Mouse (Mus musculus) gonadal fat pad, adult 2 months (tissue): ENCODE measurements at regions not wholly inside any gene's neighbourhood (a gene's known extent, or its start where the extent isn't known, plus 50 kb on each side); places are given as distances from the start of the nearest gene placed in this dataset.

Source experiments
- DNase-seq: peaks from one replicate; pipeline ENCODE4 v3.0.0-alpha.2; 2012; ENCODE audit warnings: low read depth

DNA sequence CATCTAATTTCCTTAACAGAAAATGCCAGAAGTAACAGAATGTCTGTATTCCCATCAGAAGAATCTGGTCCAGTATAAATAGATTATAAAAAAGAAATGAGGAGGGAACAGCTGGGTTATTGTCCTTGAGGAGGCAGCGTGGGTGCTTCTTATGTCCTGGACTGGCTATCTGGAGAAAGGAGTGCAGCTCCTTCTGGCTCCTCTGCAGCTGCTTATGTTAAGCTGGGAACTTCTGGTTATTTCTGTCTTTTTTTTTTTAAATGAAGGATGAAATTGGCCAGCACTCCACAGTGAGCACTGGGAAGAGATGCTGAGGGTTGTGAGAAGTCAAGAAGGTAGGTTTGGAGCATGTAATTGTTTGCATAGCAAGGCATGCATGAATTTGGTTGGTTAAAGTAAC lies 441.5 kb downstream of the Ebf1 start:
- no peak for DNase-seq

DNA sequence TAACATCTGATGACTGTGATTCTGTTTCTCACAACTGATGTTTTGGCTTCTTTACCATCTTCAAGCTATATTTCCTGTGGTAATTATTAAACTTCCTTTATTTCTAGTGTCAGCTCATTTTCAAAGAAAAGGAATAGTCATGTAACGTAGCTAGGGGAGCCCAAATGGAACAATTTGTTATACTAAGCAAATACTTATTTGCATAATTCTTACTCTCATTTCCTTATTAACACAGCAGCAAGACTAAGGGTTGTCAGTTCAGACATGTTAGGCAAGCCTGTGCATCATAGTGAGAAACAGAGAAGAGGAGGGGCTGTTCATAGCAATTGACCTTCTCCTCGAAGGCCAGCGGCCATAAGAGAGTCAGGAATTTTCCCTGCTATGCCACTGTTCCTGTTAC lies 449.5 kb downstream of the Ebf1 start:
- no peak for DNase-seq

DNA sequence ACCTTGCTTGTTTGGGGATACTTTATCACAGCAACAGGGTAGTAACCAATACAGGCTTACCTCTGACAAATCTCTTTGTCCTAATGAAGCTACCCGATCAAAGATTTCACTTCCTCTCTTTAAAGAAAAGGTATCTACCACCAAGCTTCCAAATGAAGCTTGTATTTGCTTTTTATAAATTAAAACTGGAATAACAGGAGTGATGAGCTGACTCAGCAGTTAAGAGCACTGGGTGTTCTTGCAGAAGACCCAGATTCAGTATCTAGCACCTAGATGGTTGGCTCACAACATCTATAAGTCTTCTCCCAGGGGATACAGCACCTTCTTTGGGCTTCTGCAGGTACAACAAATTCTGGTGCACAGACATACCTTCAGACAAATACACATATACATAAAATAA lies 453.2 kb downstream of the Ebf1 start:
- no peak for DNase-seq

DNA sequence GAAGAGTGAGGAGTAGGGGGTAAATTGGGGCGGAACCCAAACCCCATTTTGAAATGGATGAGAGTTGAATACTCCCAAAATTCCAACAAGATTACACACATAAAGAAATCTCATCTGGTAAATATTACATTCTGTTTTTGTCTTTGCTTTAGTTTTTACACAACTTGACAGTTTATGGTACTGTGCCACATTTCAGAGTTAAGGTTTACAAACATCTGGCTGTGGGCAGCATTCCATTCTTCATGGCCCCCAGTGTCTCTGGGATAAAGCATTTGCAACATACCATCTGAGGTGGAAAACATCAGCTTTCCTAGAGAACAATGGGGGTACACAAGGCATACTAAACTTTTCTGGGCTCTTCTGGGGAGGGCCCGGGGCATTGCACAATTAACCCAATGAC lies 454.1 kb downstream of the Ebf1 start:
- no peak for DNase-seq

DNA sequence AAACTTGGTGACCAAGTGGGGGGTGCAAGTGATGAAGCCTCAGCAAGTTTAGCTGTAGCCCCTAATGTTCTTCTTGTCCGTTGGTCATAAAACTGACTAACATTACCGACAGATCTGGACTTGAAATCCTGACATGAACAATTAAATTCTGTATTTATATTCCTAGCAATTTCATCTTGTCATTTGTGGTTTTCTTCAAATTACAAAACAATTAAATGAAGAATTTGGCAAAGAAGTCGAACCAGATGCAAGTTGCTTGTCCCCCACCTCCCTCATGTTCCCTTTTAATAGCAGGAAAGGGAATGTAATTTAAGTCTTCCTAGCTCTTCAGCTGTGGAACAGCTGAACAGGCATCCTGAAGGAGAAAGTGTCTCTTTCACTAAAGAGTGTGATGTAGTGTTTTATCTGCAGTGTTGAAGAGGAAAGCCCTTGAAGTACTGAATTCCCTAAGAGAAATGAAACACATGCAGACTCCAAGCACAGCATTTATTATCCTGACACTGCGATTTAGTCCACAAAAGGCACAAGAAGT lies 467.5 kb downstream of the Ebf1 start:
- DNase-seq: no peak

DNA sequence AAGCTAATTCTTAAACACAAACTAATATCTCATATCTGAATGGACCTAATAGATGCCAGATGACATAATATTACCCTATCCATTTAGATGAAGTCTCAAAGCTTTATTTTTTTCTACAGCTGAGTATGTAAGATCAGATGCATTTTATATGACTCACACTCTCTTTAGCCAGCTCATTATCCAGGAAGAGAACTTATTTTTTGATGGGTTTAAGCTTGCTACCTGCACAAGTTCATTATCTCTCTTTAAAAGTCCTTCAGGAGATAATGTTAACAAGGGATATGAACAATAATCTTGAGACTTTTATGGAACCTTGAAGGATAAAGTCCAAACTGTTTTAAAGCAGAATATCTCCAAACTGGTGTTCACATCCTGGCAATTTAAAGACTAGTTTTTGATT lies 468.0 kb downstream of the Ebf1 start:
- DNase-seq: no peak

DNA sequence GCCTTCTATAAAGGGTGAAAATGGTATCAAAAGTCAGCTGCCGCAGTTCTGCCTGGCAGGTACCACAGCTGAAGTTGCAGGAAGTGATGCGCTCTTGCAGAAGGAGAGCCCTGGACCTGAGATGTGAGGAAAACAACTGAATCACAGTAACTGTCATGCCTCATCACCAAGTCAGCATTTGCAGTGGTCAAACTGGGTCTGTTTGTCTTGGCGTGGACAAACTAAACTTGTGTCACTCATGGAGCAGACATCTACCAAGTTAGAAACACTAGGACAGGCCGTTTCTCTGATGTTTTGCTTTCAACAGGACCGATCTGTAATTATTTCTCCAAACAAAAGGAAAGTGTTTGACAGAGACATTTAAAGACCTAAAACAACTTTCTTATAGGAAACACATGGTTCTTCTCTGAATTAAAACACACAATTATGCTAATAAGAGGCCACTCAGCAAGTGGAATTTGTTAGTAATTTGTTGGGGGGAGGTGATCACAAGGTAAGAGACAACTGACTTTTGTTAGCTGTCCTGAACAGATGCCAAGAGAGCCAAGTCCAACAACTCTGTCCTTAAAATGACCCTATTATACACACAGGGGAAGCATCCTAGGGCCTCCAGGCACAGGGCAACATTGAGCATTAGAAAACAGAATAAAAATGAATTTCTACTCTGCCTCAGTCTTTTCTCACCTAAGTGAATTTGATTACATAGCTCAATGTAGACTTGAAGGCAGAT lies 470.2 kb downstream of the Ebf1 start:
- DNase-seq: no peak

DNA sequence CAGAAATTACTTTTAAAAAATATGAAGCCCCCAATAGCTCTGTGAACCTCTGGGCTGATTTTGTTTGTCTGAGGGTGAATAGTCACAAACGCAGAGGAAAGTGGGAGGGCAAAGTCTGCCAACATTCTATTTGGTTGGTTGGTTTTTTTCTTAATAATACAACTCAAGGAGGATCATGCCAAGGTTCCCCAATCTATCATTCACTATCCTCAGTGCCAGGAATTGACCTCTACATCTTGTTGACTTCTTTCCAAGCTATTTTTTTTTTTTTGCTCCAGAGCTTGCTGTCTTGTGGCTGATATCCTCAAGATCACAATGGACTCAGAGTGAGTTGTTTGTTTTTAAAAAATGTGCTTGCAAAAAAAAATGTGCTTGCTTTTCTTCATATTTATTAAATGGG lies 471.2 kb downstream of the Ebf1 start:
- DNase-seq: no peak

DNA sequence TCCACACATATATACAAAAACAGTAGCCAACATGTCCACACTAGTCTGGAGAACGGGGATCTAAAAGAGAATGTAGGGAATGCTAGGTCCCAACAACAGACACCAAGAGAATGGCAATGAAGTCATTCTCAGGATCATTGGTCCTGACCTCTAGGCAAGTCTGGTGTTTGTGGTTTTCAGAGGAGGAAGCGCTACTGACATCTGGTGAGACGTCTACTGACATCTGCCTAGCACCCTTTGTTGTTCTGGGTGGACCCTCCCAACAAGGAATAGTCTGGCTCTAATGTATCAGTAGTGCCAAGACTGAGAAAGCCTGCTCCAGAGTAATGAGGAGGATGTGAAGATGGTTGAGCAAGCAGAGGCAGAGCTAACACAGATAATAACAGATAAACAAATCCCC lies 472.4 kb downstream of the Ebf1 start:
- no peak for DNase-seq

DNA sequence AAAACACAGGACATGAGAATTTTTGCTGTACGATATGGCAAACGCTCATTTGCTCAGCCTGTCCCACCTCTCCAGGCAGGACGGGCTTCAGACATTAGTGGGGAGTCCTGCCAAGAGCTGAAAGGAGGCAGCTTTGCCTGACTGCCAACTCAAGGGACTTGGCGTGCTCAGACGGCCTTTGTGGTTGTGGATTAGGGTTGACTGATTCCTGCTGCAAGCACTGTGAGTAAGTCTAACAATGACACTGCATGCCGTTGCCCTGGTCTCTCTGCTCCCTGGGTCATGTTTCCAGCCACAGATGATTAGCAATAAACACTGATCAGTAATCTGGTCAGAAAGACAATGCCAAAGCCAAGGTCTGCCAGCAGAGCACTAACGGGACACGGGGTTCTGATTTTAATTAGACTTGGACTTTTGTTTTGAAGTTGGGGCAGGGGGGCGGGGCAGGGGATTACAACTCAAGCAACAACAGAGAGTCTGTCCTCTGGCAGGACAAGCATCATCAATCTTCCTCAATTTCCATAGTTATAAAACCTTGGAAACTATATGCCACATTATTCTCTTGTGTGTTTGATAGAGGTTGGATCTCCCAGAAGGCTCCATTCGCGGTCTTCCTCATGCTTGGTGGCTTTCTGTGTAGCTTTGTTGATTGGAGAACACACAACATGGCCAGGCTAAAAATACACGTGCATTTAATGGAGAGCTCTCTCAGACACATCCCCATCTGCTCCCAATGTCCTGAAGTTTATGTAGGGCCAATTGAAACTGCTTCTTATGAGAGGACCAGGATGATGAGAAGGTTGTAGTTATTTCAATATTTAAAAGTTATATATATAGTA lies 486.6 kb downstream of the Ebf1 start:
- no peak for DNase-seq

DNA sequence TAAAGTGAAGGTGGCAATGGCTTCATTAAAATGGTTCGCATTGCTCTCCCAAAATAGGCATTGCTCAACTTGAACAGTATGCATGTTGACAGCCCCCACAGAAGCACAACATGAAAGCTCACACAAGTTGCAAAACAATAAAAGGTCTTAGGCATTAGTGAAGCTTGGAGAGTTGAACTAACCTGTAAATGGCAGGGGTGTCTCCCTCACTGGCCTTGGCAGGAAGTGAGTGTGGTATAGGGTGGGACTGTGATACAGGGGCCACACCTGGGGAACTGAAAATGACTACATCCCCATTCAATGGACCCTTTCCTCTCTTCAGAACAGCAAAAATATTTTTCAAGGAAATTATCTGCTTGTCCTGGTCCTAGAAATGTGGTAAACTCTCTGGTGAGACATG lies 499.6 kb downstream of the Ebf1 start:
- DNase-seq: no peak

DNA sequence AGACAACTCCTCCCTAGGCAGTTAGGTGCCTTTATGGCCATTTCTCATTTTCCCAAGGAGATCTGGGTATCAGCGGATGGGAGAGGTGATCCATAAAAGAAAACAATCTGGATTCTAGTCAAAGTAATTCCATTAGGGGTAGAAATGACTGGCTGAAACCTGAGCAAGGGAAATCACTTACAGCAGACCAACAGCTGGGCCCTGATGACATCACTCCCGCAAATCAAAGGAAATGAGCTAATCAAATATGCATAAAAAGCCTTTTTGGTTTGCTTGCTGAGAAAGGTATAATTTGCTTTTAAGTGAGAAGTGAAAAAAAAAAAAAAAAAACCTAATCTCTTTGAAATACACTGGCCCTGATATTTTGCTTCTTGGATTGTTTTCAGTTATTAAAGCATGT lies 506.2 kb downstream of the Ebf1 start:
- DNase-seq: no peak

DNA sequence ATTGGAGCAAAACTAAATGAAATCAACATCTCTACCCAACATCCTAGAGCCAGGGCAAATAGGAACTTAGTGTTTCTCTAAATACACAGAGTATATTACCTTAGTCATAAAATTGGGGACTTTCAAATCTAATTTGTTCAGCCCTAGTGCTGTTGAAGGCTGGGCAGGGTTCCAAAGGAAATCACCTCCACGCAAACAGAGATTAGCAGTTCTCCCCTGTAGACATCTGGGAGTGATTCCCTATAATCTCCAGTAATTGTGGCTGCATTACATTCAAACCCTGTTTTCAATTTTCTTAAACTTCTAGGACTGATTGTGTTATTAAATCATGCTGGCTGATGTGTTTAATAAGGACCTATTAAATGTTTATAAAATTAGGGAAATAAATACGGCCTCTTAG lies 519.7 kb downstream of the Ebf1 start:
- DNase-seq: no peak

DNA sequence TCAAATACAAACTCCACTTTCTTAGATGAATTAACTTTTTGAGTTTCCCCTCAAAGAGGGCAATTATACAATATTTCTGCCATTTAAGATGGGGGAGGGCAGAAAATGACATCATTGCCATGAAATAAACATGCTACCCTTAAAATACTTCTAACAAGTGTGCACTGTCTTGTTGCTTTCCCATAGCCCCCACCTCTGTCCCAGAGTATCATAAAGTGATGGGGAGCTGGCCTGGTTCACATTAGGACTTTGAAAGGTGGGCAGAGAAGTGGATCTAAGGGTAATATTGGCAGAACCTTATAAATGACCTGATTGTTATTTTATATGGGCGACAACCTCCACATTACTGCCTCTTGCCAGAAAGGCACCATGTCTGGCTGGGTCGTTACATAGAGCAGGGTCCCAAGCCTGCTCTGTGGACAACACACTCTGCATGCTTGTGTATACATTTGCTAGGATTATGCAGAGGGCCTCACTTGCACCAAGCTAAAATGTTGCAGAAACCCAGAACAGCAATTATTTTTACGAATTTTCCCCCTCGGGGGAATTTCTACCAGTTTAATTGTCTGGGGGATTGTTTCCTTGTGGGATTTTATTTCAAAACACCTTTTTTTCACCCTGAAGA lies 521.3 kb downstream of the Ebf1 start:
- no peak for DNase-seq

DNA sequence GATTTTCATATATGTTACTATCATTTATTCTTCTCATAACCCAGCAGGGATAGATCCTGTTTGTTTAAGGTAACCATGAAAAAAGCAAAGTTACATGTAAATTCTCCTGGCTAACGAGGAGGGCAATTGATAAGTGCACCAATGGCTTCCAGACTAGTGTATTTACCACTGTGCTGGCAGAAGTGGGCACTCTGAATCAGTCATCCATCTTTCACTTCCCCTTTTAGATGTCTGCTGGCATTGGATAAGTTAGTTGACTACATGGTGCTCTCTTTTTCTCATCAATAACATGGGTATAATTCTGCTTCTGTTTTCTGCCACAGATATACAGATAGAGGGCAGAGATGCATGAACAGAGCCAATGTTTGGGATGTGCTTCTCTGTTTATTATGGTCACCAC lies 523.4 kb downstream of the Ebf1 start:
- DNase-seq: no peak

DNA sequence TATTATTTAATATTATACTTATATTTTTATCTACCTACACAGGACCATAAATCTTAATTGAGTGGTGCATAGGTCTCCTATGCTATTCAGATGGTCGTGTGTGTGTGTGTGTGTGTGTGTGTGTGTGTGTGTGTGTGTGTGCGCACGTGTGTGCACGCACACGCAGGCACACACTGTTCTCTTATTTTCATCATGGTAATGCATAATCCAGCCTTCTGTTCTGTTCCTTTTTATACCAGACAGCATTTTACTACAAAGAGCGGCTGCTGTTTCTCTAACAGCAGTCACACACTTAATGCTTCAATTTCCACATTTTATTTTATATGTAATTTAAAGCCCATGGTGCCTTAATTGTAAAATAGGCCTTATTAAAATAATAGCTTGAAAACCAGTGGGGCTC lies 537.0 kb downstream of the Ebf1 start:
- no peak for DNase-seq

DNA sequence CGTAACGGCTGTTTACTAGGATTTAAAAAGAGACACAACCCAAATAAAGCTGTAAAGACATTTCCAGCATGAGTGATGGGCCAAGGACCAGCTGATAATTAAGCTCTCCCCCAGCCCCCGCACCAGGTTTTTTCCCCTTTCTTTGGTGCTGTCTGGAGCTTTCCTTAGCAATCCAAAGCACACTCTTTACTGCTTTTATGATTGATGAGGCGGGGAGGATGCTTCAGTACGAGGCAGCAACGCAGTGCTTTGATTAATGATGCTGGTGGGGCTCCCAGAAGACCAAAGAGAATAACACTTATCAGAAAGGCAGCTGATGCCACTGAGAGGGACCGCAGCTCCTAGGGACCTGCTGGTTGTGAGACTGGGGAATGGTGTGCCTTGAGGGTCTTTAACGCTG lies 537.4 kb downstream of the Ebf1 start:
- no peak for DNase-seq

DNA sequence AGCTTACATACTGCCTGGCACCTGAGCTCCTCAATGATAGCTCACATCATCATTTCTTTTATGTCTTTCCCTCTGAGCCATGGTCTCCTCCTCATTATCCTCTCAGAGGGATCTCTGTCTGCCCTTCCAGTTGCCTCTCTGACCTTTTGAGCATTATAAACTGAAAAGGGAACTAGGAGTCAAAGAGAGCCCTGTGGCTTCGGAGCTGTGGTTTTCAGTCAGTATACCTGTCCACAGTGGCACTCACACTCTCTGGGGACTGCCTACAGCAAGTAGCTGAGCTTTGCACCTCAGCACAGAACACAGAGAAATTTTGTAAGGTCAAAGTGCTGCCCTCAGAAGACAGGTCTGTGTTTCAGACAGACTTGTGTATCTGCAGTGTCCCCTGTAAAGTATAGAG lies 538.7 kb downstream of the Ebf1 start:
- no peak for DNase-seq

DNA sequence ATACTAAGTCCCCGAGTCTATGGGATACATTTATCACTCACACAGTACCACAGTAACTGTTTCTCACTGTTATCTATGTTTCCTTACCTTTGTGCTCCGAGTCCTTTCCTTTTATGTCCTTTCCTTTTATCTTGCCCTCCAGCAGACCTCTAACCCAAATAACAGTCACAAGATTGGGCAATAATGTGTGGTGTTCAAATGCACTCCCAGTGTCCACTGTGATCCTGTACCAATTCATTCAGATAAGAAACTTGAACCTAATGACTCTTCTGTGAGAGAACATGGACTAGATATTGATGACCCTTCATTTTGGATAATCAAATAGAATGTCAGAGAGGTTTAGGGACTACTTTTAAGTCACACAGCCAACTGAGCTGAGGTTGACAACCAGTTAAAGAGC lies 541.2 kb downstream of the Ebf1 start:
- DNase-seq: no peak

DNA sequence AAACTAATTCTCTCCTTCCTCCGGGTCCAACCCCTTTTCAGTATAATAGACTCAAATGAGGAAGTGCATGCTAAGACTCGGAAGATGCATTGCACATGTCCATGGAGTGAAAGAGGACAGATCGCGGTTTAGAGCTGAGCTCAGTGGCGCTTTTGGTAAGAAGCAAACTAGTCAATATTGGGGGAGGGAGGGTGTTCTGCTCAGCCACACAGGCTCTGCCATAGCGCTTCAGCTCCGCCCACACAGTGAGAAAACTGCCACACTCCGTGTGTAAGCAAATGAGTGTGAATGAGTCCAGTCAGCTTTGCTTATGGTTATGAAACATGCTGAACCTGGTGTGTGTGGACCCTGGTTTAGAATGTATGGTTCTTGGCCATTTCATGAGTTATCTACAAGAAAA lies 543.8 kb downstream of the Ebf1 start:
- no peak for DNase-seq

DNA sequence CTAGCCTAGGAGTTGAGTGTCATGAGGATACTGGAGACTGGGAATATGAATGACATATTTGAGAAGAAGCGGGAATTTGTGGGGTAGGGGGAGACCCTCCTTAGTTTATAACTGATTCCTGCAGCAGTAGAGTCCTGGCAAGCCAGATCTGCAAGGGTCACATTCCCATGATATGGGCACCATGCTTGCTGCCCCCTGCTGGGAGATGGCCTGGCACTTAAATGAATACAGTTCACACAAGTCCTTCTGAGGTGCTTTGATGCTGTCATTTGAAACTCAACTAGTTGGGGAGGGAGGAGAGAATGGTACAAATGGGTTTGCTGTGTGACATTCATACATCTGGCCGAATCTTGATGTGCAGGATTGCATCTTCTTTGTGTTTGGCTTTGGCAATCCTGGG lies 556.4 kb downstream of the Ebf1 start:
- no peak for DNase-seq

DNA sequence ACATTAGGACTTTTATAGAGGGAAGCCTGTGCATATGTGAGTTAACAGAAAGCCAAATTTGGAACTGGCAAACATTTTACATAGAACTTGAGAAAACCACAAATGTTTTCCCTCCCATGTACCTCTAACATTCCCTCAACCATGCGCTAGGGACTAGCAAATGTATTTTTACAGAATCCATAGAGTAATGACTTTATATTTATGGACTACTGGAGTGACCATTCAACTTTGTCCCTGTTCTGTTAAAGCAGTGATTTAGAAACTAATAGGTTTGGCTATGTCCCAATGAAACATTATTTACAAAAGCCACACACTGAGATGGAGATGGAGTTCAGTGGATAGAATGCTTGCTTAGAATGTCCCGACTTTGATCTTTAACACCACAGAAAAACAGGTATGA lies 557.0 kb downstream of the Ebf1 start:
- no peak for DNase-seq
